Mouse (Mus musculus) hindbrain, embryonic 13.5 days (tissue): ENCODE measurements around the gene Aatk. TPM values are rescaled to one million over a fixed set of nuclear protein-coding genes. Genes with fewer than 3 reads are reported as not detected.
A peak's percentile ranks its signal among the peaks of the same experiment; 100 is the strongest.

Experiments used
- microRNA counts: library from miRNA; unstranded; fragments of <30 nt; microRNA quantifications from one replicate; lab custom pipeline; 2016
- microRNA-seq: library from miRNA; unstranded; fragments of <30 nt; microRNA quantifications from one replicate; pipeline ENCODE4, GENCODE M21; 2016
- polyA plus RNA-seq: library from polyadenylated mRNA; unstranded; fragments of >200 nt; fragmentation: Nextera tagmentation; extraction: Ambion mirVana; gene quantifications from 2 replicates; pipeline ENCODE4 v1.2.1, GENCODE M21; 2015

The Aatk gene
- polyA plus RNA-seq, 1 experiment from 2014 or later = 24.1 TPM

MicroRNA genes within 50 kb of the gene (microRNA counts, 519-probe panel; counts per million panel counts)
- microRNA mmu-miR-338-3p (lab: Ali Mortazavi, UCI) (3,273 counts per million, percentile 40 among the panel's probes with 10 or more counts), microRNA mmu-miR-338-5p (lab: Ali Mortazavi, UCI) (51.3 counts per million)

Small RNAs within 50 kb of the gene (microRNA-seq; reads per million reads assigned to microRNA genes)
- gene Gm25948 (not detected), gene Mir3065 (not detected), gene Mir338 (not detected)

Other genes with a start within 250 kb of the Aatk start
- gene Chmp6, start 133.7 kb downstream of the Aatk start, polyA plus RNA-seq = 100 and 103 TPM in 2 replicates
- 10.0 and 12.3 TPM in 2 replicates for gene Baiap2, start 104.4 kb downstream of the Aatk start, polyA plus RNA-seq
- 23.2 and 26.7 TPM in 2 replicates for gene Cep131, start 39.7 kb upstream of the Aatk start, polyA plus RNA-seq
- gene Tepsin, start 51.6 kb upstream of the Aatk start, polyA plus RNA-seq = 19.3 and 19.8 TPM in 2 replicates
- 52.7 and 57.0 TPM in 2 replicates for gene Ndufaf8, start 51.8 kb upstream of the Aatk start, polyA plus RNA-seq
- gene Slc38a10, start 104.2 kb upstream of the Aatk start, polyA plus RNA-seq = 110 and 115 TPM in 2 replicates
- 13.6 and 17.0 TPM in 2 replicates for gene Bahcc1, start 185.8 kb upstream of the Aatk start, polyA plus RNA-seq